Mouse (Mus musculus) brain, embryonic 14.5 days (tissue): ENCODE data around the gene Psmc1.

Experiments used
- CTCF ChIP-seq: fragments of 200-500 bp; IDR thresholded peaks from 2 replicates; pipeline ENCODE4 v1.5.1; 2012; ENCODE audit warnings: inconsistent platforms, mild to moderate bottlenecking, moderate library complexity, borderline replicate concordance; ENCODE audit not compliant: insufficient read depth, insufficient read length; ENCODE audit errors: extremely low read depth
- POLR2A ChIP-seq: fragments of 200-500 bp; IDR thresholded peaks from 2 replicates; pipeline ENCODE4 v1.6.1; 2012; ENCODE audit warnings: mild to moderate bottlenecking, inconsistent platforms, borderline replicate concordance; ENCODE audit not compliant: poor library complexity, insufficient read depth, insufficient read length, severe bottlenecking; ENCODE audit errors: extremely low read depth

GRCm38 (mm10) chr12:100104530-100104929 lies 5.4 kb upstream of the Psmc1 start:
- no peak for TF ChIP-seq POLR2A
- no peak for TF ChIP-seq CTCF
